Mouse (Mus musculus) forebrain, embryonic 16.5 days (tissue): ENCODE data around the gene Ctla4. TPM values are rescaled to one million over a fixed set of nuclear protein-coding genes. Genes with fewer than 3 reads are reported as not detected.
A peak's percentile ranks its signal among the peaks of the same experiment; 100 is the strongest.

Source experiments
- ATAC-seq: fragments of 200-750 bp; cut with Nextera tagmentation; 2 replicates; pipeline ENCODE4 v1.8.0; 2017; ENCODE audit warnings: mild to moderate bottlenecking, moderate library complexity
- H3K27ac ChIP-seq: fragments of 300-500 bp; sonication (generic); 2 replicates; pipeline ENCODE4 v1.5.1; 2014; ENCODE audit warnings: low read length, control low read depth
- H3K27me3 ChIP-seq: fragments of 300-500 bp; sonication (generic); replicated peaks from 2 replicates; pipeline ENCODE4 v1.6.1; 2014; ENCODE audit warnings: low read length; ENCODE audit not compliant: control insufficient read depth, insufficient read depth
- H3K36me3 ChIP-seq: fragments of 300-500 bp; sonication (generic); 2 replicates; pipeline ENCODE4 v1.6.1; 2014; ENCODE audit not compliant: control insufficient read depth, insufficient read depth
- H3K4me1 ChIP-seq: fragments of 300-500 bp; sonication (generic); replicated peaks from 2 replicates; pipeline ENCODE4 v1.6.1; 2014; ENCODE audit warnings: low read length; ENCODE audit not compliant: control insufficient read depth, insufficient read depth
- H3K4me2 ChIP-seq: fragments of 300-500 bp; sonication (generic); 2 replicates; pipeline ENCODE4 v1.6.1; 2014; ENCODE audit warnings: mild to moderate bottlenecking, low read length, control low read depth
- H3K4me3 ChIP-seq: fragments of 300-500 bp; sonication (generic); replicated peaks from 2 replicates; pipeline ENCODE4 v1.5.1; 2014; ENCODE audit warnings: mild to moderate bottlenecking, low read length, control low read depth
- H3K9ac ChIP-seq: fragments of 300-500 bp; sonication (generic); replicated peaks from 2 replicates; pipeline ENCODE4 v1.6.1; 2014; ENCODE audit warnings: low read depth, low read length, control low read depth
- H3K9me3 ChIP-seq: fragments of 300-500 bp; sonication (generic); 2 replicates; pipeline ENCODE4 v1.6.1; 2016; ENCODE audit warnings: low read length; ENCODE audit not compliant: control insufficient read depth
- WGBS: fragments of 180-500 bp; shearing (Covaris S2); extraction: QIAGEN DNeasy Blood & Tissue Kit; methylation state at CpG from one replicate; pipeline ENCODE4 v1.1.7; 2014; 5-methylcytosine and 5-hydroxymethylcytosine counted together
- polyA plus RNA-seq: library from polyadenylated mRNA; unstranded; fragments of >200 nt; fragmentation: Nextera tagmentation; extraction: Ambion mirVana; gene quantifications from 2 replicates; pipeline ENCODE4 v1.2.1, GENCODE M21; 2015

Gene Ctla4
- polyA plus RNA-seq: not detected in 2 replicates

- ATAC-seq: no peak
- 92% methylated on average over 7 of the region's 7 CpGs for WGBS
- Histone ChIP-seq H3K9me3 (no peaks in the 10 kb centered on the region), H3K9ac (no peak within 1 kb of the TSS), H3K4me2 (no peak within 1 kb of the TSS), H3K27me3 (no peaks in the 10 kb centered on the region), H3K4me3 (no peak within 1 kb of the TSS), H3K36me3 (no peaks in the 10 kb centered on the region), H3K27ac (no peak within 1 kb of the TSS), H3K4me1 (no peaks in the 10 kb centered on the region)
These were observed at the start of gene Ctla4 for GRCm38 (mm10) chr1:60886981-60887380. Gene Ctla4, plus strand, starts transcription at chr1:60887000.

- no peaks in the 10 kb centered on the region for H3K27me3 ChIP-seq
- no peak for ATAC-seq
- no peak overlapping the region for H3K27ac ChIP-seq
- no peak overlapping the region for H3K4me2 ChIP-seq
- H3K4me3 ChIP-seq: no peak overlapping the region
- WGBS: 87% methylated on average over 1 of the region's 1 CpGs
- no peak overlapping the region for H3K9ac ChIP-seq
- H3K9me3 ChIP-seq: no peaks in the 10 kb centered on the region
- H3K36me3 ChIP-seq: no peaks in the 10 kb centered on the region
- no peaks in the 10 kb centered on the region for H3K4me1 ChIP-seq
These were observed 47.6 kb upstream of the Ctla4 start for GRCm38 (mm10) chr1:60839161-60839560.

- H3K4me1 ChIP-seq: no peaks in the 10 kb centered on the region
- no peak for ATAC-seq
- H3K4me3 ChIP-seq: no peak overlapping the region
- no peaks in the 10 kb centered on the region for H3K27me3 ChIP-seq
- no peak overlapping the region for H3K4me2 ChIP-seq
- whole genome bisulfite sequencing: 88% methylated on average over 6 of the region's 7 CpGs
- no peak overlapping the region for H3K27ac ChIP-seq
- no peak overlapping the region for H3K9ac ChIP-seq
- no peaks in the 10 kb centered on the region for H3K36me3 ChIP-seq
- no peaks in the 10 kb centered on the region for H3K9me3 ChIP-seq
These were observed 41.3 kb upstream of the Ctla4 start for GRCm38 (mm10) chr1:60845318-60846060.

DNA sequence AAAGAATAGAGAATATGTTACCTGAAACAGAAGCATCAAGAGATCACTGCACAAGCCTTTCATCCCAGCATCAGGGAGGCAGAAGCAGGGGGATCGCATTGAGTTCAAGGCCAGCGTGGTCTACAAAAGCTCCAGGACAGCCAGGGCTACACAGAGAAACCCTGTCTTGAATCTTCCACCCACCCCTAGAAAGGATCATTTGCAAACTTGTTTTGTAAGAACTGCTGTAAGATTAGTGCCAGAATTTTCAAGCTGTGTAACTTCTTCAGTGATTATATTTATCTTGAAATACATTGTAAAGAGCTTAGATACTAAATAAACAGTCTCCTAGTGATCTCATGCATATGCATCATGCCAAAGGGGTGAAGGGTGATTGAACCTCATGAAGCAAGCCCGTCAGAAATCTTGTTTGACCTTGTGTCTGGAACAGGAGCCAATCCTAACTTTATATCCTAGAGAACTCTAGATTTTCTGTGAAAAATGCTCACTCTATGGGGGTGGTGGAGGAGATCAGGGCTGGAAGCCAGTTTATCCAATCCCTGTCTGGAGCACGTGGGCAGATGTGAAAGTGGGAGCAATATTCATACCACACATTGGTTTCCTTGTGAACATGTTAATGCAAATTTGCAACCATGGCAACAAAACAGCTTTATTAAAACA, 40.1 kb upstream of the Ctla4 start:
- no peak overlapping the region for H3K4me3 ChIP-seq
- H3K9me3 ChIP-seq: no peaks in the 10 kb centered on the region
- no peak overlapping the region for H3K27ac ChIP-seq
- H3K36me3 ChIP-seq: no peaks in the 10 kb centered on the region
- H3K27me3 ChIP-seq: no peaks in the 10 kb centered on the region
- no peak overlapping the region for H3K4me2 ChIP-seq
- no peak overlapping the region for H3K9ac ChIP-seq
- no peak for ATAC-seq
- WGBS: 66% methylated on average over 4 of the region's 4 CpGs
- peaks cover 6% of the 10 kb centered on the region for H3K4me1 ChIP-seq

GRCm38 (mm10) chr1:60849112-60849511, 37.7 kb upstream of the Ctla4 start:
- no peak overlapping the region for H3K4me2 ChIP-seq
- H3K9ac ChIP-seq: no peak overlapping the region
- no peak overlapping the region for H3K27ac ChIP-seq
- no peaks in the 10 kb centered on the region for H3K9me3 ChIP-seq
- no peak overlapping the region for H3K4me3 ChIP-seq
- peaks cover 11% of the 10 kb centered on the region for H3K4me1 ChIP-seq
- H3K36me3 ChIP-seq: no peaks in the 10 kb centered on the region
- 95% methylated on average over 2 of the region's 2 CpGs for WGBS
- ATAC-seq: no peak
- H3K27me3 ChIP-seq: no peaks in the 10 kb centered on the region

DNA sequence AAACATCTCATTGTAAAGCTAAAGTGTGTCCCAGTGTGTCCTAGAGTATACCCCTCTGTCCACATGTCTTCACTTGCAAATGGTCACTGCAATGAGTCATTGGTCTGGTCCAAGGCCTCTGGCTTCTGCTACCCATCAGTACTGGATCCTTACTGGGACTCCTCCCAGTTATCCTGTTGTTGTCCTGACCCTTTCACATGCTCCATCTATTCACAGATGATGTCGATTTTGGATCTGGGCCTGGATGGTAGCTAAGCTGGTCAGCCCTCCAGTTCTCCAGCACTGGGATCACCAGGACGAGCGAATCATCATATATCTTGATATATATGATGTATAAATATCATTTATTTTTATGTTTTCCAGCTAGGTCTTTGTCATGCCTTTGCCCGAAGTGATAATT, 37.0 kb upstream of the Ctla4 start:
- no peak for ATAC-seq
- no peak overlapping the region for H3K27ac ChIP-seq
- H3K9me3 ChIP-seq: no peaks in the 10 kb centered on the region
- no peak overlapping the region for H3K4me3 ChIP-seq
- WGBS: 86% methylated on average over 4 of the region's 4 CpGs
- no peaks in the 10 kb centered on the region for H3K27me3 ChIP-seq
- H3K4me1 ChIP-seq: peaks cover 11% of the 10 kb centered on the region
- H3K4me2 ChIP-seq: no peak overlapping the region
- H3K9ac ChIP-seq: no peak overlapping the region
- no peaks in the 10 kb centered on the region for H3K36me3 ChIP-seq

DNA sequence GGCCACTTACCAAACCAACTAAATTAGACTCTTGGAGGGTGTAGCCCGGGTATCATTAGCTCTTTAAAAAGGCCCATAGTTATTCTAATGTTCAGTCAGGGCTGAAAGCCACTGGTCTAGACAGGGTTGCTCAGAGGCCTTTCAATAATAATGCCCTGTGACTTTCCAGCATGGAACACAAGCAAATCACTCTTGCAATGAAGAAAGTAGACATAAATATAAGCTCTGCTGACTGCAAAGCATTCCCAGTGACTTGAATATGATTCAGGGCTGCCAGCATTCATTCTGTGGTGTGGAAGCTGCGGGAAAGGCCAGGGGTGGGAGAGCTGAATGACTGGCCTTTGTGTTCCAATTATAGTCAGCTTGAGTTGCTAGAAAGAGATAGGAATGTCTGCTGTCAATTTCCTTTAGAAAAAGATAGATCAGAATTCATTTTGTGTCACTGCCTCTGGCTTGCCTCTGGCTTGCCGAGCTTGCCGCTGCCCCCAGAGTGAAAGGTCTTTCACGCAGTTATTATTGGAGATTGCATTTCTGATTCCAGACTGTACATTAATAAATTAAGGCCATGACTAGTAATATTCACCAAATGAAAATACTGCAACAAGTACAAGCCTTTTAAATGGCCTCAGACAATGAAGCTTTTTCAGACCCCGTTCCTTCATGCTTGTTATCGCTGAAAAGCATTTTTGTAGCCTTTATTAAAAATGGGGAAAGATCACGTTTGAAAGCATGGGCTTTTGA, 35.6 kb upstream of the Ctla4 start:
- H3K27ac ChIP-seq: peak overlapping the region; percentile 10; the same call in 1 of the 2 replicates
- H3K9ac ChIP-seq: no peak overlapping the region

GRCm38 (mm10) chr1:60852075-60852769, 34.6 kb upstream of the Ctla4 start:
- no peaks in the 10 kb centered on the region for H3K27me3 ChIP-seq
- peaks cover 11% of the 10 kb centered on the region for H3K4me1 ChIP-seq
- H3K4me3 ChIP-seq: no peak overlapping the region
- 41% methylated on average over 10 of the region's 10 CpGs for WGBS
- no peak overlapping the region for H3K4me2 ChIP-seq
- H3K9me3 ChIP-seq: no peaks in the 10 kb centered on the region
- no peak for ATAC-seq
- H3K9ac ChIP-seq: no peak overlapping the region
- no peak overlapping the region for H3K27ac ChIP-seq
- no peaks in the 10 kb centered on the region for H3K36me3 ChIP-seq

More for the DNA sequence above, 35.6 kb upstream of the Ctla4 start:
- Histone ChIP-seq H3K4me3 (no peak overlapping the region), H3K9me3 (no peaks in the 10 kb centered on the region), H3K27me3 (no peaks in the 10 kb centered on the region), H3K4me1 (peaks cover 11% of the 10 kb centered on the region), H3K36me3 (no peaks in the 10 kb centered on the region), H3K4me2 (no peak overlapping the region)
- 9% methylated on average over 8 of the region's 8 CpGs for WGBS
- ATAC-seq: peak; percentile 76

GRCm38 (mm10) chr1:60852770-60853147, 34.0 kb upstream of the Ctla4 start:
- Histone ChIP-seq H3K4me1 (peaks cover 11% of the 10 kb centered on the region), H3K27ac (no peak overlapping the region), H3K27me3 (no peaks in the 10 kb centered on the region), H3K4me2 (no peak overlapping the region), H3K36me3 (no peaks in the 10 kb centered on the region), H3K9ac (no peak overlapping the region), H3K9me3 (no peaks in the 10 kb centered on the region), H3K4me3 (no peak overlapping the region)
- ATAC-seq: no peak
- 79% methylated on average over 6 of the region's 6 CpGs for WGBS
